Mouse (Mus musculus) heart, adult 2 months (tissue): ENCODE measurements around the gene Phf20.

Experiments used
- CTCF ChIP-seq: fragments of 200-600 bp; IDR thresholded peaks from 2 replicates; pipeline ENCODE4 v1.8.1; 2022; ENCODE audit warnings: antibody characterized with exemption, mild to moderate bottlenecking, moderate library complexity
- EP300 ChIP-seq: fragments of 200-500 bp; IDR thresholded peaks from 2 replicates; pipeline ENCODE4 v1.6.1; 2011; ENCODE audit warnings: low read depth, low read length, control low read depth; ENCODE audit not compliant: insufficient read depth
- POLR2A ChIP-seq: fragments of 200-500 bp; IDR thresholded peaks from 2 replicates; pipeline ENCODE4 v1.6.1; 2011; ENCODE audit warnings: mild to moderate bottlenecking, low read depth, low read length, control low read depth; ENCODE audit not compliant: insufficient read depth

- TF ChIP-seq CTCF (no peak), POLR2A (no peak), EP300 (no peak)
Measured at GRCm38 (mm10) chr2:156353265-156353692, 157.0 kb downstream of the Phf20 start.
